Mouse (Mus musculus): Measurements from ENCODE around the gene Cacng7. TPM values are rescaled to one million over a fixed set of nuclear protein-coding genes. Genes with fewer than 3 reads are reported as not detected.
A peak's percentile ranks its signal among the peaks of the same experiment; 100 is the strongest.

The Cacng7 gene
- polyA plus RNA-seq, 1 experiment from 2014 or later = 3.8 TPM

DNA sequence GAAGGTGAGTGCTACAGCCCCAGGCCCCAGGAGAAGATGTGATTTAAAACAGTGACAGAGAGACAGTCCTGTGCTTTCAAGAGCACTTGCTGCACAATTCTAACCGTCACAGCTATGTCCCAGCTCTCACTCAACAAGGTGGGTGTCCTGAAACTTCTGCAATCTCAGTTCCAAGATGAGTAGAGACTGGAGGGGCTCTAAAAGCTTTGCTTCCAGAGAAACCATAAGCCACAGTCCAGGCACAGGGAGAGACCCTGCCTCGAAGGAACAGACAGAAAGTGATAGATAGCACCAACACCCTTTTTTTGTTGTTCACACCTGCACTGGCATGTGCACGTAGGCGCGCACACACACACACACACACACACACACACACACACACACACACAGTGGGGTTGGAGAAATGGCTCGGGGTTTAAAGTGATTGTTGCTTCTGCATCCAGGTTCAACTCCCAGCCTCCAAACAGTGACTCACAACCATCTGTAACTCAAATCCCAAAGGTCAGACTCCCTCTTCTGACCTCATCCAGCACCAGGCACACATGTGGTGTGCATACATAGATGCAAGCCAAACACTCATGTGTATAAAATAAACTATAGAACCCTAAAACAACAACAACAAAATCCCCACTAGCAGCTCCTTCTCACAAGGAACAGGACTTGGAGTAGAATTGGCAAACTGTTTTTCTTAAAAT is 53.4 kb downstream of the Cacng7 start:
- Histone ChIP-seq H3K36me3 (ENCODE audit: control insufficient read depth, insufficient read depth, low read length) (no peaks in the 10 kb centered on the region), H3K9me3 (replicated peaks; ENCODE audit: control insufficient read depth, low read length) (no peaks in the 10 kb centered on the region), H3K27ac (ENCODE audit: low read depth, low read length) (no peak overlapping the region), H3K4me3 (ENCODE audit: low read depth, low read length) (no peak overlapping the region), H3K4me2 (ENCODE audit: low read length) (no peak overlapping the region), H3K27me3 (replicated peaks; ENCODE audit: control insufficient read depth, insufficient read depth, low read length) (no peaks in the 10 kb centered on the region), H3K9ac (ENCODE audit: low read length) (no peak overlapping the region), H3K4me1 (ENCODE audit: control insufficient read depth, insufficient read depth, low read length) (peaks cover 5% of the 10 kb centered on the region)
- 78% methylated on average over 6 of the region's 6 CpGs for WGBS
- no peak for ATAC-seq
- no peak for DNase-seq (ENCODE audit: low spot score)

DNA sequence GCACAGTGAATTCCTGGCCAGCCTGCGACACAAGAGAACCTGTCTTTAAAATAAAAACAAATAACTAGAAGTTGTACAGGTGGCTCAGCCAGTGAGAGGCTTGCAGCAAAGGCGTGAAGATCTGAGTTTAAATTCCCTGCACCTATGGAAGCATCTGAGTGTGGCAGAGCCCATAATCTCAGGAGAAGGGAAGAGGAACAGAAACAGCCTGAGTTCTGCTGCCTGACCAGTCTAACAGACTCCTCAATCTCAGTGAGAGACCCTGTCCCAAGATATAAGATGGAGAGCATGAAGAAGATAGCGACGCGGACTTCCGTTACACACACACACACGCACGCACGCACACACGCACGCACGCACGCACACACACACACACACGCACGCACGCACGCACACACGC is 55.0 kb downstream of the Cacng7 start:
- Histone ChIP-seq H3K36me3 (ENCODE audit: control insufficient read depth, insufficient read depth, low read length) (no peaks in the 10 kb centered on the region), H3K9me3 (replicated peaks; ENCODE audit: control insufficient read depth, low read length) (no peaks in the 10 kb centered on the region), H3K27me3 (replicated peaks; ENCODE audit: control insufficient read depth, insufficient read depth, low read length) (no peaks in the 10 kb centered on the region), H3K4me3 (ENCODE audit: low read depth, low read length) (no peak overlapping the region), H3K4me1 (ENCODE audit: control insufficient read depth, insufficient read depth, low read length) (peaks cover 14% of the 10 kb centered on the region), H3K9ac (ENCODE audit: low read length) (no peak overlapping the region), H3K27ac (ENCODE audit: low read depth, low read length) (no peak overlapping the region), H3K4me2 (ENCODE audit: low read length) (0 out of 2 replicates have a peak overlapping the region, but pooled peaks have one; percentile 14)
- 79% methylated on average over 17 of the region's 18 CpGs for WGBS
- no peak for DNase-seq (ENCODE audit: low spot score)
- no peak for ATAC-seq

DNA sequence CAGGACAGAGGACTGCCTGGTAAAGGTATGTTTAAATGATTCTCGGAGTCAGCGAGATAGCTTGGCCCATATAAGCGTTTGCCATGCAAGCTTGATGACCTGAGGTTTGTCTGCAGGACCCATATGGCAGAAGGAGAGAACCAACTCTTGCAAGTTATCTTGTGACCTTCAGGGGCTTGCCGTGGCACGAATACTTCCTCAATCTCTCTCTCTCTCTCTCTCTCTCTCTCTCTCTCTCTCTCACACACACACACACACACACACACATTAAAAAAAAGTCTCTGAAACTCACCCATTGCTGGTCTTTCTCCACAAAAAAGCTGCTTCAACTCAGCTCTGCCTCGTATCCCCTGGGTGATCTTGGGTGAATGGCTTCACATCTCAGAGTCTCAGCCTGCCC is 56.1 kb downstream of the Cacng7 start:
- Histone ChIP-seq H3K4me1 (ENCODE audit: control insufficient read depth, insufficient read depth, low read length) (peaks cover 18% of the 10 kb centered on the region), H3K27ac (ENCODE audit: low read depth, low read length) (no peak overlapping the region), H3K9me3 (replicated peaks; ENCODE audit: control insufficient read depth, low read length) (no peaks in the 10 kb centered on the region), H3K4me3 (ENCODE audit: low read depth, low read length) (peak overlapping the region; percentile 48; the same call in 1 of the 2 replicates), H3K36me3 (ENCODE audit: control insufficient read depth, insufficient read depth, low read length) (no peaks in the 10 kb centered on the region), H3K9ac (ENCODE audit: low read length) (no peak overlapping the region), H3K27me3 (replicated peaks; ENCODE audit: control insufficient read depth, insufficient read depth, low read length) (no peaks in the 10 kb centered on the region), H3K4me2 (ENCODE audit: low read length) (peak overlapping the region; percentile 83)
- ATAC-seq = no peak
- 67% methylated on average over 6 of the region's 6 CpGs for WGBS
- DNase-seq (ENCODE audit: low spot score) = no peak

DNA sequence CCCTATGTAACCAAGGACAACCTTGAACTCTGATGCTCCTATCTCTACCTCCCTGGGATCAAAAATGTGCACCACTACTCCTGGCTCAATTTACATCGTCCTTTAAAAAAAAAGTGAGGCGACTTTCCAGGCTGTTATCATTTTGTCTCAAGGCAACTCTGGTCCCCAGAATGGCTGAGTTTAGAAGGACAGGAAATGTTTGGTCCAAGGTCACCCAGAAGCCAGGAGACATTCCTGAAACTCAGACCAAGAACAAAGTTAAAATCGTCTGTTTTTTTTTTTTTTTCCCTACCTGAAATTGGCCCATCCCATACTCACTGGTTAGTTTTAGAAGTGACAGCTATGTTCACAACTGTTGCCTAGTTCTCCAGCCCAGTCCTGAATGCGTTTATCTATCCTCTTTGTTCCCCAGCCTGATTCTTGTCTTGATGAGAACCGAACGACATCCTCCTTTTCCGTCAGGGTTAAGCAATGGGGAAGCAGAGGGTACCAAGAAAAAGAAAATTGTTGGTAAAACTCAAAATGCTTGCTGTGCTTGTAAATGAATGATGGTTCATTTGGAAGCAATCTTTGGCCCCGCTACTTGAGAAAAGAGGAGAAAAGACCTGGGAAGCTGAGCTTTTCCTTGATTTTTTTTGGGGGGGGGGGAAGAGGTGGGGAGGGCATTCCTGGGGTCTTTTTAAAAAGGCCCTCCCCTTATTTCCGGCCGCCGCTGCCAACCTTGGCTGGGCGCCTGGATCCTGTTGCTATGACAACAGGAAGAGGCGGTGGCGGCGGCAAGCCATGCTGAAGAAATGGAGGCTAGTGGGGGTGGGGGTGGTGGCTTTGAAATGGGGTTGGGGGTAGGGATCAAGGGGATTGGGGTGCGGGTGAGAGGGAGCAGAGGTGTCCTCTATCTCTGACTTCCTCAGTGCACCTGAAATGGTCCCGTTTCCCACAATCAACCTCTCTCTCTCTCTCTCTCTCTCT is 57.0 kb downstream of the Cacng7 start:
- ATAC-seq = peak; percentile 73
- H3K27ac ChIP-seq (ENCODE audit: low read depth, low read length) = peak overlapping the region; percentile 68
- H3K9me3 ChIP-seq (replicated peaks; ENCODE audit: control insufficient read depth, low read length) = no peaks in the 10 kb centered on the region
- peak overlapping the region; percentile 48; the same call in 1 of the 2 replicates for H3K9ac ChIP-seq (ENCODE audit: low read length)
- H3K27me3 ChIP-seq (replicated peaks; ENCODE audit: control insufficient read depth, insufficient read depth, low read length) = no peaks in the 10 kb centered on the region
- DNase-seq (ENCODE audit: low spot score) = peak; percentile 87
- peak overlapping the region; percentile 83 for H3K4me2 ChIP-seq (ENCODE audit: low read length)
- peaks cover 8% of the 10 kb centered on the region for H3K36me3 ChIP-seq (ENCODE audit: control insufficient read depth, insufficient read depth, low read length)
- H3K4me3 ChIP-seq (ENCODE audit: low read depth, low read length) = peak overlapping the region; percentile 48
- H3K4me1 ChIP-seq (ENCODE audit: control insufficient read depth, insufficient read depth, low read length) = peaks cover 18% of the 10 kb centered on the region
- whole genome bisulfite sequencing = 3% methylated on average over 17 of the region's 17 CpGs

DNA sequence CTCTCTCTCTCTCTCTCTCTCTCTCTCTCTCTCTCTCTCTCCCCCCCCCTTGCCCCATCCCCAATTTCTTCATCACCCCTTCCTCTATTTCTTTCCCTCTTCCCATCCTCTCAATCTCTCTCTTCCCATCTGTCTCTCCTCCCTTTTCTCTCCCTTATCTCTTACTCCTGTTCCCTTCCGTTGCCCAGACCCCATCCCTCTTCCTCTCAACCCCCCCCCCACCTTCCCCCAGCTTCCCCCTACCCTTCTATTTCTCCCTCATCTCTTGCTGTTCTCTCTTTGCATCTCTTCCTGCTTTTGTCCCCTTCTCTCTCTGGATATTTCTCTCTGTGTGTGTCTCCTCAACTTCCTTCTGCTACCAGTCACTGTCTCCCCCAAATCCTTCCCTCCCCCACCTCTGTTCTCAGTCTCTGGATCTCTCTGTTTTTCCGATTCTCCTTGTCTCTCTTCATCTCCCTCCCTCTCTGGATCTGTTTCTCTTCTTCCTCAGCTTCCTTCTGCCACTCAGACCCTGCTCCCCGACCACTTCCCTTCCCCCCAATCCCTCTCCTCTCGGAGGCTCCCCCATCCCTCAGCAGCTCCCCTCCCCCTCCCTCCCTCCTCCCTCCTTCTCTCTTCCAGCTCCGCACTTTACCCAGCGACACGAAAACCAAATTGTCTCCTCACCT is 57.8 kb downstream of the Cacng7 start, which contains the start of gene Cacng8:
TSS of gene Cacng8 (plus strand) at position 271 of the 668 bp plus-strand sequence.
- peaks cover 9% of the 10 kb centered on the region for H3K36me3 ChIP-seq (ENCODE audit: control insufficient read depth, insufficient read depth, low read length)
- peak within 1 kb of the TSS; percentile 83 for H3K4me2 ChIP-seq (ENCODE audit: low read length)
- peaks cover 18% of the 10 kb centered on the region for H3K4me1 ChIP-seq (ENCODE audit: control insufficient read depth, insufficient read depth, low read length)
- 0% methylated on average over 7 of the region's 7 CpGs for WGBS
- peak; percentile 58 for ATAC-seq
- no peaks in the 10 kb centered on the region for H3K27me3 ChIP-seq (replicated peaks; ENCODE audit: control insufficient read depth, insufficient read depth, low read length)
- peak within 1 kb of the TSS; percentile 74 for H3K9ac ChIP-seq (ENCODE audit: low read length)
- H3K4me3 ChIP-seq (ENCODE audit: low read depth, low read length) = peak within 1 kb of the TSS; percentile 48
- H3K9me3 ChIP-seq (replicated peaks; ENCODE audit: control insufficient read depth, low read length) = no peaks in the 10 kb centered on the region
- H3K27ac ChIP-seq (ENCODE audit: low read depth, low read length) = peak within 1 kb of the TSS; percentile 78
- peak; percentile 73 for DNase-seq (ENCODE audit: low spot score)

DNA sequence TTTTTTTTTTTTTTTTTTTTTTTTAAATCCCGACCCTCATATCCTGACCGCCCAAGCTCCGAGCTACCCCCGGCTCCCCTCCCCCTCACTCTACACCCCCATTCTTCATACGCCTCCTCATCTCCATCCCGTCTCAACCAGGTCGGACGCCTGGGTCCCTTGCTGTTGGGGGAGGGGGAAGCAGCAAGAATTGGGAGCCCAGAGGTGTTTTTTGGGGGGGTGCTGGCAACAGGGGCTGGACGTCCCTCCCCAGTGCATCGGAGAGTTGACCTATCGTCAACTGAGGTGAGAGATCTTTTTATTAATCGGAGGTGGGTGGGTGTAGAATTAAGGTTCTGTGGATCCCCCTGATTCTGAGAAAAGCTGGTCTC is 58.3 kb downstream of the Cacng7 start:
- no peaks in the 10 kb centered on the region for H3K27me3 ChIP-seq (replicated peaks; ENCODE audit: control insufficient read depth, insufficient read depth, low read length)
- H3K4me2 ChIP-seq (ENCODE audit: low read length) = peak overlapping the region; percentile 83
- H3K36me3 ChIP-seq (ENCODE audit: control insufficient read depth, insufficient read depth, low read length) = peaks cover 12% of the 10 kb centered on the region
- peak overlapping the region; percentile 48 for H3K4me3 ChIP-seq (ENCODE audit: low read depth, low read length)
- H3K9ac ChIP-seq (ENCODE audit: low read length) = peak overlapping the region; percentile 74
- H3K9me3 ChIP-seq (replicated peaks; ENCODE audit: control insufficient read depth, low read length) = no peaks in the 10 kb centered on the region
- ATAC-seq = peak; percentile 3; the same call in 1 of the 2 replicates
- DNase-seq (ENCODE audit: low spot score) = no peak
- peak overlapping the region; percentile 65; the same call in 1 of the 2 replicates for H3K27ac ChIP-seq (ENCODE audit: low read depth, low read length)
- WGBS = 6% methylated on average over 12 of the region's 12 CpGs
- H3K4me1 ChIP-seq (ENCODE audit: control insufficient read depth, insufficient read depth, low read length) = peaks cover 18% of the 10 kb centered on the region

DNA sequence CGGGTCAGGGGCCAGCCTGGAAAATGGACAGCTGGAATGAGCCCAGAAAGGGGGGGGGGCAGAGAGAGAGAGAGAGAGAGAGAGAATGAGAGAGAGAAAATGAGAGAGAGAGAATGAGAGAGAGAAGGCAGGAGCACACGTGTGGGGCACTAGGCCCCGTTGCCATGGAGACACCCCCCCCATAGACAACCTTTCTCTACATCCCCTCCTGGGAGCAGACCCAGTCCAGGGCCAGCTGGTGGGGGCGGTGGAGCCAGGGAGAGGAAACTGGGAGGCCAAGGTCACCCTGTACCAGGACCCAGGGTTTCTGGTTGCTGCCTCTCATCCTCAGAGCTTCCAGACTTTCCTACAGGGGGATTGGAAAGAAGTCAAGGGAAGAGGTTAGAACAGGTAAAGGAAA is 59.1 kb downstream of the Cacng7 start:
- H3K27me3 ChIP-seq (replicated peaks; ENCODE audit: control insufficient read depth, insufficient read depth, low read length) = no peaks in the 10 kb centered on the region
- H3K27ac ChIP-seq (ENCODE audit: low read depth, low read length) = no peak overlapping the region
- H3K36me3 ChIP-seq (ENCODE audit: control insufficient read depth, insufficient read depth, low read length) = peaks cover 12% of the 10 kb centered on the region
- peak overlapping the region; percentile 48 for H3K4me3 ChIP-seq (ENCODE audit: low read depth, low read length)
- H3K4me1 ChIP-seq (ENCODE audit: control insufficient read depth, insufficient read depth, low read length) = peaks cover 18% of the 10 kb centered on the region
- WGBS = 8% methylated on average over 4 of the region's 4 CpGs
- DNase-seq (ENCODE audit: low spot score) (peak; percentile 42), ATAC-seq (0 out of 2 replicates have a peak, but pooled peaks have one; percentile 22)
- no peaks in the 10 kb centered on the region for H3K9me3 ChIP-seq (replicated peaks; ENCODE audit: control insufficient read depth, low read length)
- peak overlapping the region; percentile 83 for H3K4me2 ChIP-seq (ENCODE audit: low read length)
- peak overlapping the region; percentile 74 for H3K9ac ChIP-seq (ENCODE audit: low read length)

DNA sequence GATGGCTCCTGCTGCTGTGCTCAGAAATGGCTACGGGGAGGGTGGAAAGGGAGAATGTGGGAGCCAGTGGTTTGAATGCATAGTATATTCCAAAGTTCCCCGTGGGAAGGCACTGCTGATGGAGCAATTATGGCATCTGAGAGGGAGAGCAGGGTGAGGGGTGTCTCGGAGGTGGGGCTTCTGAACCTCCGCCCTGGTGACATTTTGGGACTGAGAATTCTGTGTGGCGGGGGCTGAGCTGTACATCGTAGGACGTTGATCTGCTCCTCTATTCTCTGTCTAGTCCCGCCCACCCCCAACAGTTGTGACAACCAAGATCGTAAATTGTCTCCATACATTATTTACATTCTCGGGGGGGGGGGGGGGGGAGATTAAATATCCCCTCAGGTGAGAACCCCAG is 64.6 kb downstream of the Cacng7 start:
- WGBS = 49% methylated on average over 10 of the region's 10 CpGs
- H3K27ac ChIP-seq (ENCODE audit: low read depth, low read length) = no peak overlapping the region
- H3K9ac ChIP-seq (ENCODE audit: low read length) = no peak overlapping the region
- H3K27me3 ChIP-seq (replicated peaks; ENCODE audit: control insufficient read depth, insufficient read depth, low read length) = no peaks in the 10 kb centered on the region
- H3K36me3 ChIP-seq (ENCODE audit: control insufficient read depth, insufficient read depth, low read length) = peaks cover 17% of the 10 kb centered on the region
- ATAC-seq (peak; percentile 27; the same call in 1 of the 2 replicates), DNase-seq (ENCODE audit: low spot score) (no peak)
- H3K9me3 ChIP-seq (replicated peaks; ENCODE audit: control insufficient read depth, low read length) = no peaks in the 10 kb centered on the region
- peaks cover 8% of the 10 kb centered on the region for H3K4me1 ChIP-seq (ENCODE audit: control insufficient read depth, insufficient read depth, low read length)
- H3K4me3 ChIP-seq (ENCODE audit: low read depth, low read length) = no peak overlapping the region
- H3K4me2 ChIP-seq (ENCODE audit: low read length) = peak overlapping the region; percentile 21; the same call in 1 of the 2 replicates

Measured in forebrain, embryonic 14.5 days (tissue).